Mouse (Mus musculus): Measurements from ENCODE around the gene Ssh3. TPM values are rescaled to one million over a fixed set of nuclear protein-coding genes. Genes with fewer than 3 reads are reported as not detected.

Ssh3 gene
- polyA plus RNA-seq, 1 experiment from 2014 or later = 3.1 TPM

DNA sequence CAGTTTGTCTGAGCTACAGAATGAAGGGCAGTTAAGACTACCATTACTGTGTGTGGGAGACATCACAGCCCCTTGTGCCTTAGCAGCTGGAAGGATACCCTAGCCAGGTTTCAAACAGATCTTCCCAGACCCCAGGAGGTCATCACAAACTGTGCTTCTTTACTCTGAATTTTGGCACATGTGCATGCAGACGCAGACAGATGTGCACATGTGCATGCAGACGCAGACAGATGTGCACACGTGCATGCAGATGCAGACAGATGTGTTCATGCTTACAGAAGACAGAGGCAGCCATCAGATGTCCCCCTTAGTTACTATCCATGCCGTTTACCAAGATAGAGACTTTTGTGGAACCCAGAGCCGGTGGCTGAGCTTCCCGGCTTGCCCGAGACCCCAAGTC lies 30.1 kb upstream of the Ssh3 start:
- H3K27ac ChIP-seq (ENCODE audit: low read depth, low read length) = no peak overlapping the region
- no peak overlapping the region for H3K4me3 ChIP-seq (ENCODE audit: low read depth, low read length)
- no peak overlapping the region for H3K4me2 ChIP-seq
- WGBS (ENCODE audit: insufficient replicate concordance) = 84% methylated on average over 7 of the region's 7 CpGs
- H3K9me3 ChIP-seq (replicated peaks; ENCODE audit: control insufficient read depth, low read length) = no peaks in the 10 kb centered on the region
- no peaks in the 10 kb centered on the region for H3K27me3 ChIP-seq (ENCODE audit: control insufficient read depth, insufficient read depth, low read length)
- H3K9ac ChIP-seq (ENCODE audit: low read depth, low read length) = no peak overlapping the region
- H3K4me1 ChIP-seq (ENCODE audit: control insufficient read depth, insufficient read depth, low read length) = peaks cover 39% of the 10 kb centered on the region
- ATAC-seq (replicated peaks; ENCODE audit: insufficient number of reproducible peaks, low FRiP score, low TSS enrichment) = no peak
- H3K36me3 ChIP-seq (ENCODE audit: control insufficient read depth, insufficient read depth, low read length) = no peaks in the 10 kb centered on the region

DNA sequence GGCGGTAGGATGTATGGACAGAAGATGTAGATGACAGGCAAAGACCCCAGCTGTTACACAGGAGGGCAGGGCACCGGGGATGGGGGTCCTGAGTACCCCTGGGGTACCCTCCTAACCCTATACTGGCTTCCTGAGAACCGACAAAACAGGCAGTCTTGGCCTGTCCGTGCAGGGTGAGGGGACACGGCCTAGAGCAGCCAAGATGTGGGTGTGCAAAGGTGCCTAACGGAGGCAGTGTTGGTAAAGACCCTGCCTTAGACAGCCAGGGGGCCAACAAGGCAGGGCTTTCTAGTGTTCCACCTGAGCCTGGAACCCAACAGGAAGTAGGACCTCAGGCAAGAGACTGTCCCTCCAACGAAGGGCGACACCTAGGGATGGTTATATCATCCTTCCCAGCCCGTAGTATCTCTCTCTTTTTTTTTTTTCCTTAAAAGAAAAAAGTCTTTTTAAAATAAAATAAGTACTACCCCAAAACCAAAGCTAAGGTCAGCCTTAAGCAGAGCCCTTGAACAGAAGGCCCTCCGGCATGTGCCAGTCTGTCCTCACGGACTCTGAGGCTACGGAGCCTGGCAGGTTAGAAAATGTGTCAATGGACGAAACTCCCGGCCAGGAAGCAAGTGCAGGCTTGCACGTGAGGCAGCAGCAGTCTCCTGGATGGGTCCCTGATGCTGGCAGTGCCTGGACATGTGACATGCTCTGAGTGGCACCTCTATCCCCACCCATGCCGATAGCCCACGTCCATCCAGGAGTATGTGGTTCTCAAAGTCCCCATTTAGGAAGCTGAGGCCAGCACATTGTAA lies 29.5 kb upstream of the Ssh3 start:
- Histone ChIP-seq H3K4me2 (no peak overlapping the region), H3K9ac (ENCODE audit: low read depth, low read length) (no peak overlapping the region), H3K27me3 (ENCODE audit: control insufficient read depth, insufficient read depth, low read length) (no peaks in the 10 kb centered on the region), H3K27ac (ENCODE audit: low read depth, low read length) (no peak overlapping the region), H3K4me3 (ENCODE audit: low read depth, low read length) (no peak overlapping the region), H3K9me3 (replicated peaks; ENCODE audit: control insufficient read depth, low read length) (no peaks in the 10 kb centered on the region), H3K4me1 (ENCODE audit: control insufficient read depth, insufficient read depth, low read length) (peaks cover 34% of the 10 kb centered on the region), H3K36me3 (ENCODE audit: control insufficient read depth, insufficient read depth, low read length) (no peaks in the 10 kb centered on the region)
- no peak for ATAC-seq (replicated peaks; ENCODE audit: insufficient number of reproducible peaks, low FRiP score, low TSS enrichment)
- WGBS (ENCODE audit: insufficient replicate concordance) = 81% methylated on average over 17 of the region's 17 CpGs

DNA sequence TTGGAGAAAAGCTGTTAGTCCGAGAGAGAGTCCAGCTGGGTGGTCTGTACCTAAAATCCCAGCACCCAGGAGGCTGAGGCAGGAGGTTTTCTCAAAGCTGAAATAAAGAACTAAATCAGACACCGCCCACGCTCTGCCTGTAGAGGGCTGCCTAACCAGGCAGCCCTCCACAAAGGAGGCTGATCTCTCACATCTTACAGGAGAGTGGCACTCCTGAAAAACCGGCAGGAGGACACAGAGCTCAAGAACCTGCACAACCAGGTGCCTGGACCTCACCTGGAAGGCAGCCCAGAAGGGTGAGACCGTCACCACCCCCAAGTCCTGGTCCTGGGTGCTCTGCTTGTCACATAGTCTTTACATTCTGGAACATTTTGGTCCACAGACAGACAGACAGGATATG lies 28.9 kb upstream of the Ssh3 start:
- no peak overlapping the region for H3K9ac ChIP-seq (ENCODE audit: low read depth, low read length)
- no peak overlapping the region for H3K4me3 ChIP-seq (ENCODE audit: low read depth, low read length)
- no peaks in the 10 kb centered on the region for H3K27me3 ChIP-seq (ENCODE audit: control insufficient read depth, insufficient read depth, low read length)
- H3K4me1 ChIP-seq (ENCODE audit: control insufficient read depth, insufficient read depth, low read length) = peaks cover 30% of the 10 kb centered on the region
- no peak for ATAC-seq (replicated peaks; ENCODE audit: insufficient number of reproducible peaks, low FRiP score, low TSS enrichment)
- H3K27ac ChIP-seq (ENCODE audit: low read depth, low read length) = no peak overlapping the region
- H3K36me3 ChIP-seq (ENCODE audit: control insufficient read depth, insufficient read depth, low read length) = peaks cover 2% of the 10 kb centered on the region; the same call in 1 of the 2 replicates
- H3K9me3 ChIP-seq (replicated peaks; ENCODE audit: control insufficient read depth, low read length) = no peaks in the 10 kb centered on the region
- H3K4me2 ChIP-seq = no peak overlapping the region
- WGBS (ENCODE audit: insufficient replicate concordance) = 87% methylated on average over 5 of the region's 5 CpGs

DNA sequence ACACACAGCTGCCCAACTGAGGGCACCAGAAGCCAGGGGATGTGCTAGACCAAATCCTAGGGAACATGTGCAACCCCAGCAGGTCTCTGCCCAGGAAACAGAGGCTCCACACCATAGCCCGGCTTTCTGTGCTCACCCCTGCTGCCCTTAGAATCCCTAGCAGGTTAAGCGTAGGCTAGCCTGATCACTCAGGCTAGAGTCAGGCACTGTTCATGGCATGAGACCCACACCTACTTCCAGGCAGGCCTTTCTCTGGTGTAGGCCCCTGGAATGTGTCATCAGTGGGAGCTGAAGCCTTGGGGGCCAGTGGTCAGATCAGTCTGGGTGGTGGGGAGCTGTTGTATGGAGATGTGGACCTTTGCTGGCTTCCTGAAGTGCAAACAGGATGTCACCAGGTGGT lies 27.6 kb upstream of the Ssh3 start:
- no peaks in the 10 kb centered on the region for H3K9me3 ChIP-seq (replicated peaks; ENCODE audit: control insufficient read depth, low read length)
- H3K4me2 ChIP-seq = no peak overlapping the region
- H3K9ac ChIP-seq (ENCODE audit: low read depth, low read length) = no peak overlapping the region
- peaks cover 13% of the 10 kb centered on the region for H3K36me3 ChIP-seq (ENCODE audit: control insufficient read depth, insufficient read depth, low read length)
- H3K4me3 ChIP-seq (ENCODE audit: low read depth, low read length) = no peak overlapping the region
- H3K27me3 ChIP-seq (ENCODE audit: control insufficient read depth, insufficient read depth, low read length) = no peaks in the 10 kb centered on the region
- WGBS (ENCODE audit: insufficient replicate concordance) = 88% methylated on average over 2 of the region's 2 CpGs
- no peak for ATAC-seq (replicated peaks; ENCODE audit: insufficient number of reproducible peaks, low FRiP score, low TSS enrichment)
- H3K27ac ChIP-seq (ENCODE audit: low read depth, low read length) = no peak overlapping the region
- peaks cover 17% of the 10 kb centered on the region for H3K4me1 ChIP-seq (ENCODE audit: control insufficient read depth, insufficient read depth, low read length)

DNA sequence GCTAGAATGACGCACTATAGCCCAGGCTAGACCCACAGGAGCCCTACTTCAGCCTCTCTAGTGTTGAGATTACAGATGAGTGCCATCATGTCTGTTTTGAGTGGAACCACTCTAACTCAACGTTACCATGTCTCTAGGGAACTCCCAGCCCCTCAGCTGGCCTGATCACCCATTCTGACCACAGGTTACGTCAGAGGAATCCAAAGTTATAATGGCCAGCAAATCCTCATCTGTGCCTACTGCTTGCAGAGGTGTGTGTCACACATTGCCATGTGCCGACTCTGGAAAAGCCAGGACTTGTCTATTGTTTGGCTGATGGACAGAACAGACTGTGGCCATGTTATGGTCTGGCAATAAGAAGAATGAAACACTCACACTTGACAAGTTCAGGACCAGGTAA lies 26.4 kb upstream of the Ssh3 start:
- no peak overlapping the region for H3K4me2 ChIP-seq
- H3K4me3 ChIP-seq (ENCODE audit: low read depth, low read length) = no peak overlapping the region
- H3K9ac ChIP-seq (ENCODE audit: low read depth, low read length) = no peak overlapping the region
- H3K27ac ChIP-seq (ENCODE audit: low read depth, low read length) = no peak overlapping the region
- peaks cover 6% of the 10 kb centered on the region for H3K4me1 ChIP-seq (ENCODE audit: control insufficient read depth, insufficient read depth, low read length)
- H3K27me3 ChIP-seq (ENCODE audit: control insufficient read depth, insufficient read depth, low read length) = no peaks in the 10 kb centered on the region
- peaks cover 23% of the 10 kb centered on the region for H3K36me3 ChIP-seq (ENCODE audit: control insufficient read depth, insufficient read depth, low read length)
- ATAC-seq (replicated peaks; ENCODE audit: insufficient number of reproducible peaks, low FRiP score, low TSS enrichment) = no peak
- WGBS (ENCODE audit: insufficient replicate concordance) = 83% methylated on average over 4 of the region's 4 CpGs
- no peaks in the 10 kb centered on the region for H3K9me3 ChIP-seq (replicated peaks; ENCODE audit: control insufficient read depth, low read length)

DNA sequence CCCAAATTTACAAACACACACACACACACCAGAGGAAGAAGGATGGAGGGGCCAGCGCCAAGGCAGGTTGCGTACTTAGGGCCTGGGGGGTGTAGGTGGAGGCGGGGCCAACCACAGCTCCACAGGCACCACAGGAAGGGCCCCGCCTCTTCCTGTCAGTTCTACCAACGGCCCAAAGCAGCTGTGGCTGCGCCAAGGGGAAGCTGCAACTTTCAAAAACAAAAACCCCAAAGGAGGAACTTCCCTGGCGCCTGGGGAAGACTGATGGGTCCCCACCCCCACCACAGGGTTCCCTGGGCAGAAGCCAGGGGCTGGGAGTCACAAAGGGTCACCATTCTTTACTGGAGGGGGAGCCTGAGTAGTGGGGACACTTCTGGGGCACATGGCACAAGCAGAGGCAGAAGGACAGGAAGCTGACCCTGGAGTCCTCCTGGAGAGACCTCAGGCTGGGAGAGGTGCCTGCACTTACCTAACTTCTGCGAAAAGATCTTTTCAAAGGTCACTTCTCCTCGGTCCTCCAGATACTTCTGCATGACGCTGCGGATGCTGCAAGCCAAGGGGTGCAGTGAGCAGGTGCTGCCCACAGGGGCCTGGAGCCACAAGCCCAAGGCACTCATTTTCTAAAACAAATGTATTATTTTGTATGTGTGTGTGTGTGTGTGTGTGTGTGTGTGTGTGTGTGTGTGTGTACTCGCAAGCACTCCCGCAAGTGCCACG lies 25.6 kb upstream of the Ssh3 start:
- Histone ChIP-seq H3K36me3 (ENCODE audit: control insufficient read depth, insufficient read depth, low read length) (peaks cover 31% of the 10 kb centered on the region), H3K4me1 (ENCODE audit: control insufficient read depth, insufficient read depth, low read length) (no peaks in the 10 kb centered on the region), H3K27me3 (ENCODE audit: control insufficient read depth, insufficient read depth, low read length) (no peaks in the 10 kb centered on the region), H3K9me3 (replicated peaks; ENCODE audit: control insufficient read depth, low read length) (no peaks in the 10 kb centered on the region), H3K27ac (ENCODE audit: low read depth, low read length) (0 out of 2 replicates have a peak overlapping the region, but pooled peaks have one; percentile 22), H3K9ac (ENCODE audit: low read depth, low read length) (no peak overlapping the region), H3K4me2 (no peak overlapping the region), H3K4me3 (ENCODE audit: low read depth, low read length) (no peak overlapping the region)
- WGBS (ENCODE audit: insufficient replicate concordance) = 58% methylated on average over 14 of the region's 14 CpGs
- ATAC-seq (replicated peaks; ENCODE audit: insufficient number of reproducible peaks, low FRiP score, low TSS enrichment) = no peak

DNA sequence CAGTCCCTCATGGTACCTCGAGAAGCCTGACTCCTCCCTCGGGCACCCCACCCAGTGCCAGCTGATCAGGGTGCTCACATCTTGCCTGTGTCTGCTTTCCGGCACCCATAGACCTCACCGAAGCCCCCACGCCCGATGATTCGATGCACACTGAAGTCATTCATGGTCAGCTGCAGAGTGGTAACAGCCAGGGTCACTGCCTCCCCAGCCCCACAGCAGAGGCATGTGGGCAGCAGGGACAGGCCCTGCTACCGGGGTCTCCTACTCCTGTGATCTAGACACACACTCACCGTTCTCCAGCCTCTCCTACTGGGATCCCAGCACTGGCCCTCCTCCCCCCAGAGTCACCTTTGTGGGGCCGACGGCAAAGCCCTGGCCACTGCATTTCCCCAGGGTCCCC lies 22.2 kb upstream of the Ssh3 start:
- H3K4me2 ChIP-seq = no peak overlapping the region
- no peaks in the 10 kb centered on the region for H3K9me3 ChIP-seq (replicated peaks; ENCODE audit: control insufficient read depth, low read length)
- H3K4me3 ChIP-seq (ENCODE audit: low read depth, low read length) = no peak overlapping the region
- H3K4me1 ChIP-seq (ENCODE audit: control insufficient read depth, insufficient read depth, low read length) = no peaks in the 10 kb centered on the region
- 94% methylated on average over 11 of the region's 11 CpGs for WGBS (ENCODE audit: insufficient replicate concordance)
- no peak for ATAC-seq (replicated peaks; ENCODE audit: insufficient number of reproducible peaks, low FRiP score, low TSS enrichment)
- no peaks in the 10 kb centered on the region for H3K27me3 ChIP-seq (ENCODE audit: control insufficient read depth, insufficient read depth, low read length)
- H3K9ac ChIP-seq (ENCODE audit: low read depth, low read length) = no peak overlapping the region
- no peak overlapping the region for H3K27ac ChIP-seq (ENCODE audit: low read depth, low read length)
- H3K36me3 ChIP-seq (ENCODE audit: control insufficient read depth, insufficient read depth, low read length) = peaks cover 53% of the 10 kb centered on the region

DNA sequence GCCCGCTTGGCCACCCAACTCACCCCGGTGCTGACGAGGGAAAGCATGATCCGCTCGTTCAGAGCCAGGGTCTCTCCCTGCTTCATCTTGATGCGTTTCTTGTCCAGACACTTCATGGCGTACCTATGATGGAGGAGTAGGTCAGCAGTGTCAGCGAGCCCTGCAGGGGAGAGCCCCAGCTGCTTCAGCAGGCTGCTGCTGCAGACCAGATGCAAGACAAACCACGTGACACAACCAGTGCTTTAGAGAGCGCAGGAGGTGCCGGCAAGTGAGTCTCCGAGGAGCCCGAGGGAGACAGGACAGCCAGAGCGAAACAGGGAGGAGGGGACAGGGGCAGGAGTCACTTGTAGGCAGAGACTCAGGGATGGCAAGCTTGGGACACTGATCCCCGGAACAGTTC lies 21.8 kb upstream of the Ssh3 start:
- WGBS (ENCODE audit: insufficient replicate concordance) = 78% methylated on average over 15 of the region's 15 CpGs
- ATAC-seq (replicated peaks; ENCODE audit: insufficient number of reproducible peaks, low FRiP score, low TSS enrichment) = no peak
- Histone ChIP-seq H3K9ac (ENCODE audit: low read depth, low read length) (no peak overlapping the region), H3K4me1 (ENCODE audit: control insufficient read depth, insufficient read depth, low read length) (no peaks in the 10 kb centered on the region), H3K36me3 (ENCODE audit: control insufficient read depth, insufficient read depth, low read length) (peaks cover 56% of the 10 kb centered on the region), H3K9me3 (replicated peaks; ENCODE audit: control insufficient read depth, low read length) (no peaks in the 10 kb centered on the region), H3K4me2 (no peak overlapping the region), H3K27me3 (ENCODE audit: control insufficient read depth, insufficient read depth, low read length) (no peaks in the 10 kb centered on the region), H3K27ac (ENCODE audit: low read depth, low read length) (no peak overlapping the region), H3K4me3 (ENCODE audit: low read depth, low read length) (no peak overlapping the region)

Measured in heart, embryonic 11.5 days (tissue).